Mouse (Mus musculus): ENCODE data around the gene Hs3st3a1.

Hs3st3a1 gene

DNA sequence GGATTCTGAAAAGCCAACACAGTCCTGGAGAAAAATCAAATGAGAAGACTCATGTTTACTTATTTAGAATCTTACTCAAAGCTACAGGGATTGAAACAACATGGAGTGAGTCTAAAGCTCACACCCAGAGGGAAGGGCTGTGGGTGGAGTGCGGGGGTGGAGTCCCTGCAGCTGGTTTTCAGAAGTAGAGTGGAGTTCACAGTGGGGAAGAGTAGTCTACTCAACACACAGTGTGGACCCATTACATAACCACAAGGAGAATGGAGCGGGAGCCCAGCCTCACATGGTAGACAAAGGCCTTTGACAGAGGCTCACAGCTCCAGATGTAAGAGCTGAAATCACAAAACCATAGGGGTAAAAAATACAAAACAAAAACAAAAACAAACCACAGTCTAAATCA is 123.2 kb downstream of the Hs3st3a1 start:
- DNase-seq (ENCODE audit: low read depth, low spot score), result no peak

DNA sequence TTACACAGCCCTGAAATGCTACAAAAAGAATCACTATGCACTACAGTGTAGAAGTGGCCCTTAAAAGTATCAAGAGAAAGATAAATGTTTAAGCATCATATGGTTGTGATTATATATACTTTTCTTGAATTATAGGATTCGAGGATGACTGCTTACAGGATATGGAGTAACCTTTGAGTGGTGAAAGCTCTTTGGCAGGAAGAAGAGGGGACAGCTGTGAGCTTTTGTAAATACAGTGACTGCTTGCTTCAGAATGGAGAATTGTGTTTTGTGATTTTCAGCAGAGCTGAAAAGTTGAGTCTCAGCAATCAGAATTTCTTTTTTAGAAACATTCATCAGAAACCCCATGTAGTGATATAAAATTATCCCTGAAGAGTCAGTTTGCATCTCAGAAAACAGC is 124.3 kb downstream of the Hs3st3a1 start:
- DNase-seq (ENCODE audit: low read depth, low spot score), result no peak

DNA sequence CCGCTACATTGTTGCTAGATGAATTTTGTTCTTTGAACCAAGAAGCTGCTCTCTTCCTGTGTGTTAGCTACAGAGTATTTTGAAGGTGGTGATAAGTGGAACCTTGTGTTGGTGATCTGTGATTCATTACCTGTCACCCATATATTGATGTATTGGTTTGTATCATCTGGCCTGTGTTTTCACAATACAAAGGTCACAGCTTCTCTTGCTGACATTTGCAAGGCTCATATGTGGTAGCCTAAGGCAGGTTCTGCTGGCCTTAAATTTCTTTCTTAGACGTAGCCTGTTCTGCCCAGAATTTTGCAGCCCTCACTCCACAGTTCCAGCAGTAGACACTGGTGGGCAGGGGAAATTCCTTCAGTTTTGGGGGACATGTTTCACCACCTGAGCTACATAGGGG is 125.3 kb downstream of the Hs3st3a1 start:
- DNase-seq (ENCODE audit: low read depth, low spot score), result no peak

DNA sequence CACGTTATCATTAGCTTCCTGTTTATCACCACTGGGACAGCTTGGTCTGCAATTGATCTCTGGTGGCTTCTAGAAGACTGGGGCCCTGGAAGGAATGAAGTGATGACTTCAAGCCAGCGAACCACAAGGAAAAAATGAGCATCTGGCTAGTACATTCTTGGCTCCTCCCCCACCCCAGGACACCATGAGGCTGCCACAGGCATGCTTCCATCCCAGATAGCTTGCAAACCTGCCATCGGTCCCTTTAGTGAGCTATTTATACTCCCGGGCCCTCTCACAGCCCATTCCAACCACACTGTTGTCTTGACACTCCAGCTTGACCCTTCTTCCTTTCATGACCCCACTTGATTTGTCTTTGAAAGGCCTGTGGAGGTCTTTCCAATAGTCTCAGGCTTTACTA is 127.6 kb downstream of the Hs3st3a1 start:
- no peak for DNase-seq (ENCODE audit: low read depth, low spot score)

All from brain, adult 2 months (tissue).